Mouse (Mus musculus) frontal cortex, postnatal 10 days (tissue): ENCODE measurements around the gene Tpcn1.
"Not testable (repeated sequence)": the region's sequence is repeated elsewhere in the genome, so short reads cannot be mapped to it uniquely, and the experiment has no call there.

Experiments used
- DNase-seq, 2 experiments: peaks; one replicate each; pipeline ENCODE4 v3.0.0; 2022; ENCODE audit warnings: low spot score in 2 of 2, mixed read lengths in 1 of 2

The Tpcn1 gene

GRCm38 (mm10) chr5:120512911-120513555 lies 75.4 kb downstream of the Tpcn1 start:
- DNase-seq, result no peak

- DNase-seq, result no peak
Observed at GRCm38 (mm10) chr5:120511643-120512220, 76.7 kb downstream of the Tpcn1 start.

- peak; percentile 75 to 86 for DNase-seq
Observed at GRCm38 (mm10) chr5:120510982-120511642, 77.4 kb downstream of the Tpcn1 start, which contains the start of gene Slc8b1. Gene Slc8b1 (plus strand): TSS chr5:120511168.

GRCm38 (mm10) chr5:120507311-120507710 lies 81.2 kb downstream of the Tpcn1 start:
- no peak for DNase-seq

- no peak for DNase-seq
Observed at GRCm38 (mm10) chr5:120506490-120506889, 82.0 kb downstream of the Tpcn1 start.

- DNase-seq, result no peak
Observed at GRCm38 (mm10) chr5:120505781-120506180, 82.7 kb downstream of the Tpcn1 start.

GRCm38 (mm10) chr5:120505368-120505767 lies 83.1 kb downstream of the Tpcn1 start:
- DNase-seq, result peak in 1 of 2 experiments; percentile 60

GRCm38 (mm10) chr5:120503144-120503795 lies 85.2 kb downstream of the Tpcn1 start, which contains the start of gene Plbd2:
Gene Plbd2 (minus strand): TSS chr5:120503625.
- DNase-seq, result peak in 1 of 2 experiments; percentile 81

GRCm38 (mm10) chr5:120502675-120503143 lies 85.8 kb downstream of the Tpcn1 start:
- DNase-seq, result no peak

- peak; percentile 42 to 48 for DNase-seq
Observed at GRCm38 (mm10) chr5:120502147-120502621, 86.3 kb downstream of the Tpcn1 start.

- DNase-seq, result not testable (repeated sequence)
Observed at GRCm38 (mm10) chr5:120500609-120501008, 87.9 kb downstream of the Tpcn1 start.

- no peak for DNase-seq
Observed at GRCm38 (mm10) chr5:120499202-120499601, 89.3 kb downstream of the Tpcn1 start.

- no peak for DNase-seq
Observed at GRCm38 (mm10) chr5:120497071-120497470, 91.4 kb downstream of the Tpcn1 start.

- DNase-seq, result no peak
Observed at GRCm38 (mm10) chr5:120495703-120496226, 92.7 kb downstream of the Tpcn1 start.

- no peak for DNase-seq
Observed at GRCm38 (mm10) chr5:120495064-120495702, 93.3 kb downstream of the Tpcn1 start.

GRCm38 (mm10) chr5:120493873-120494395 lies 94.5 kb downstream of the Tpcn1 start:
- DNase-seq, result no peak

- DNase-seq, result no peak
Observed at GRCm38 (mm10) chr5:120493440-120493839, 95.0 kb downstream of the Tpcn1 start.

GRCm38 (mm10) chr5:120492437-120492836 lies 96.0 kb downstream of the Tpcn1 start:
- DNase-seq, result peak in 1 of 2 experiments; percentile 52

- DNase-seq, result no peak
Observed at GRCm38 (mm10) chr5:120490679-120491192, 97.7 kb downstream of the Tpcn1 start.

GRCm38 (mm10) chr5:120487844-120488243 lies 100.6 kb downstream of the Tpcn1 start:
- no peak for DNase-seq
